Mouse (Mus musculus): Measurements from ENCODE around the gene Aifm3. TPM values are rescaled to one million over a fixed set of nuclear protein-coding genes. Genes with fewer than 3 reads are reported as not detected.
A peak's percentile ranks its signal among the peaks of the same experiment; 100 is the strongest.
"Not testable (repeated sequence)": the region's sequence is repeated elsewhere in the genome, so short reads cannot be mapped to it uniquely, and the experiment has no call there.

The Aifm3 gene
- polyA plus RNA-seq, 1 experiment = 169 TPM

GRCm38 (mm10) chr16:17496499-17497305 lies 7.3 kb downstream of the Aifm3 start:
- peak; percentile 90 to 93 for DNase-seq (ENCODE audit: extremely low spot score in 1 of 2, low spot score in 1 of 2)

- no peak for DNase-seq (ENCODE audit: extremely low spot score in 1 of 2, low spot score in 1 of 2)
These were observed 10.0 kb downstream of the Aifm3 start for GRCm38 (mm10) chr16:17499249-17499883.

- DNase-seq (ENCODE audit: extremely low spot score in 1 of 2, low spot score in 1 of 2) = no peak
These were observed 13.3 kb downstream of the Aifm3 start for GRCm38 (mm10) chr16:17502681-17503080.

- no peak for DNase-seq (ENCODE audit: extremely low spot score in 1 of 2, low spot score in 1 of 2)
These were observed 17.7 kb downstream of the Aifm3 start for GRCm38 (mm10) chr16:17507018-17507552.

- not testable (repeated sequence) for DNase-seq (ENCODE audit: extremely low spot score in 1 of 2, low spot score in 1 of 2)
These were observed 18.6 kb downstream of the Aifm3 start for GRCm38 (mm10) chr16:17508031-17508430.

GRCm38 (mm10) chr16:17508546-17509239 lies 19.3 kb downstream of the Aifm3 start, which contains the start of gene Lztr1:
Gene Lztr1, plus strand, starts transcription at chr16:17508688.
- peak; percentile 76 to 88 for DNase-seq (ENCODE audit: extremely low spot score in 1 of 2, low spot score in 1 of 2)

GRCm38 (mm10) chr16:17509240-17509597 lies 19.8 kb downstream of the Aifm3 start:
- DNase-seq (ENCODE audit: extremely low spot score in 1 of 2, low spot score in 1 of 2) = no peak

GRCm38 (mm10) chr16:17510143-17510542 lies 20.7 kb downstream of the Aifm3 start:
- no peak for DNase-seq (ENCODE audit: extremely low spot score in 1 of 2, low spot score in 1 of 2)

GRCm38 (mm10) chr16:17510686-17511085 lies 21.3 kb downstream of the Aifm3 start:
- no peak for DNase-seq (ENCODE audit: extremely low spot score in 1 of 2, low spot score in 1 of 2)

- DNase-seq (ENCODE audit: extremely low spot score in 1 of 2, low spot score in 1 of 2) = no peak
These were observed 22.0 kb downstream of the Aifm3 start for GRCm38 (mm10) chr16:17511431-17511830.

- DNase-seq (ENCODE audit: extremely low spot score in 1 of 2, low spot score in 1 of 2) = no peak
These were observed 29.5 kb downstream of the Aifm3 start for GRCm38 (mm10) chr16:17518910-17519309.

- DNase-seq (ENCODE audit: extremely low spot score in 1 of 2, low spot score in 1 of 2) = no peak
These were observed 34.7 kb downstream of the Aifm3 start for GRCm38 (mm10) chr16:17524156-17524555.

GRCm38 (mm10) chr16:17525524-17525923 lies 36.1 kb downstream of the Aifm3 start:
- no peak for DNase-seq (ENCODE audit: extremely low spot score in 1 of 2, low spot score in 1 of 2)

GRCm38 (mm10) chr16:17526223-17526622 lies 36.8 kb downstream of the Aifm3 start:
- DNase-seq (ENCODE audit: extremely low spot score in 1 of 2, low spot score in 1 of 2) = no peak

- DNase-seq (ENCODE audit: extremely low spot score in 1 of 2, low spot score in 1 of 2) = no peak
These were observed 38.2 kb downstream of the Aifm3 start for GRCm38 (mm10) chr16:17527606-17528005.

- no peak for DNase-seq (ENCODE audit: extremely low spot score in 1 of 2, low spot score in 1 of 2)
These were observed 38.9 kb downstream of the Aifm3 start for GRCm38 (mm10) chr16:17528276-17528675.

GRCm38 (mm10) chr16:17529981-17530586 lies 40.7 kb downstream of the Aifm3 start:
- no peak for DNase-seq (ENCODE audit: extremely low spot score in 1 of 2, low spot score in 1 of 2)

GRCm38 (mm10) chr16:17530640-17531288 lies 41.4 kb downstream of the Aifm3 start, which contains the start of gene Thap7:
Gene Thap7, minus strand, starts transcription at chr16:17531136.
- peak; percentile 92 to 96 for DNase-seq (ENCODE audit: extremely low spot score in 1 of 2, low spot score in 1 of 2)

GRCm38 (mm10) chr16:17532271-17532670 lies 42.9 kb downstream of the Aifm3 start:
- DNase-seq (ENCODE audit: extremely low spot score in 1 of 2, low spot score in 1 of 2) = no peak

GRCm38 (mm10) chr16:17532676-17533329 lies 43.4 kb downstream of the Aifm3 start:
- DNase-seq (ENCODE audit: extremely low spot score in 1 of 2, low spot score in 1 of 2) = no peak
